Mouse (Mus musculus): ENCODE results near the gene Slco6d1. TPM values are rescaled to one million over a fixed set of nuclear protein-coding genes. Genes with fewer than 3 reads are reported as not detected.
"Not testable (repeated sequence)": the region's sequence is repeated elsewhere in the genome, so short reads cannot be mapped to it uniquely, and the experiment has no call there.

Gene Slco6d1
- not detected for total RNA-seq (2021)
- long read RNA-seq, experiment 1 = 0 reads
- long read RNA-seq, experiment 2 = 0 reads

- DNase-seq = no peak
- intact Hi-C loops (cut with DNase I) = no loop called here
These were observed at the start of gene Slco6d1 for GRCm38 (mm10) chr1:98420824-98421223. TSS of gene Slco6d1 (plus strand) at chr1:98421124.

- no peak for DNase-seq
- intact Hi-C loops (cut with DNase I) = no loop called here
These were observed 28.9 kb upstream of the Slco6d1 start for GRCm38 (mm10) chr1:98392001-98392400.

- DNase-seq = no peak
- intact Hi-C loops (cut with DNase I) = no loop called here
These were observed 27.0 kb downstream of the Slco6d1 start for GRCm38 (mm10) chr1:98447929-98448328.

GRCm38 (mm10) chr1:98459224-98459623, 38.3 kb downstream of the Slco6d1 start:
- intact Hi-C loops (cut with DNase I); DNase-seq: not testable (repeated sequence)

- intact Hi-C loops (cut with DNase I); DNase-seq: not testable (repeated sequence)
These were observed 55.5 kb downstream of the Slco6d1 start for GRCm38 (mm10) chr1:98476381-98476780.

- DNase-seq = no peak
- intact Hi-C loops (cut with DNase I) = no loop called here
These were observed 58.3 kb downstream of the Slco6d1 start for GRCm38 (mm10) chr1:98479243-98479642.

GRCm38 (mm10) chr1:98505982-98506381, 85.1 kb downstream of the Slco6d1 start:
- intact Hi-C loops (cut with DNase I) = no loop called here

GRCm38 (mm10) chr1:98522977-98523376, 102.1 kb downstream of the Slco6d1 start:
- intact Hi-C loops (cut with DNase I) = no loop called here
- no peak for DNase-seq

More at GRCm38 (mm10) chr1:98505982-98506381, 85.1 kb downstream of the Slco6d1 start:
- no peak for DNase-seq

GRCm38 (mm10) chr1:98523537-98523936, 102.6 kb downstream of the Slco6d1 start:
- intact Hi-C loops (cut with DNase I) = no loop called here
- DNase-seq = no peak

- intact Hi-C loops (cut with DNase I); DNase-seq: not testable (repeated sequence)
These were observed 107.4 kb downstream of the Slco6d1 start for GRCm38 (mm10) chr1:98528368-98528767.

- no peak for DNase-seq
- intact Hi-C loops (cut with DNase I) = no loop called here
These were observed 124.4 kb downstream of the Slco6d1 start for GRCm38 (mm10) chr1:98545372-98545771.

GRCm38 (mm10) chr1:98554388-98554787, 133.5 kb downstream of the Slco6d1 start:
- DNase-seq = no peak
- intact Hi-C loops (cut with DNase I) = no loop called here

- no peak for DNase-seq
- intact Hi-C loops (cut with DNase I) = no loop called here
These were observed 144.8 kb downstream of the Slco6d1 start for GRCm38 (mm10) chr1:98565701-98566100.

Small RNA genes within 50 kb of the gene (microRNA-seq; reads per million reads assigned to microRNA genes)
- 0 reads per million in 2 experiments for gene Gm26134

Measured in gastrocnemius, postnatal 36 days (tissue).